Mouse (Mus musculus) kidney, postnatal 36 days (tissue): Measurements from ENCODE around the gene Catsperd.

ENCODE experiments used
- DNase-seq, 2 experiments: peaks; one replicate each; pipeline ENCODE4 v3.0.0; 2021 to 2022; ENCODE audit warnings: mixed read lengths in 2 of 2

Gene Catsperd

DNA sequence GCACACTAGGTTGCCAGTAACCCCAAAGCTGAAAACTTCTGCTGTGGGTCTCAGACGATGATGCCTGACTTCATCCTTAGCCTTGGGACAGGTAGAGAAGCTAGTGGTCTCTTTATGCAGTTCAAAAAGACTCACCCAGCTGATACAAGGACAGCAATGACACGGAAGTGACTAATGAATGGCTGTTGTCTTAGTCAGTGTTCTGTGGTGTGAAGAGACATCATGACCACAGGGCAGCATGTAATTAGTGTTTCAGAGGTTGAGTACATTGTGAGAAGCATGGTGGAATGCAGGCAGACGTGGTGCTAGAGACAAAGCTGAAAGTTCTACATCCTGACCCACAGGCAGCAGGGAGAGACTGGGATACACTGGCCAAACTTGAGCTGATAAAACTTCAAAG, 39.6 kb downstream of the Catsperd start:
- no peak for DNase-seq

DNA sequence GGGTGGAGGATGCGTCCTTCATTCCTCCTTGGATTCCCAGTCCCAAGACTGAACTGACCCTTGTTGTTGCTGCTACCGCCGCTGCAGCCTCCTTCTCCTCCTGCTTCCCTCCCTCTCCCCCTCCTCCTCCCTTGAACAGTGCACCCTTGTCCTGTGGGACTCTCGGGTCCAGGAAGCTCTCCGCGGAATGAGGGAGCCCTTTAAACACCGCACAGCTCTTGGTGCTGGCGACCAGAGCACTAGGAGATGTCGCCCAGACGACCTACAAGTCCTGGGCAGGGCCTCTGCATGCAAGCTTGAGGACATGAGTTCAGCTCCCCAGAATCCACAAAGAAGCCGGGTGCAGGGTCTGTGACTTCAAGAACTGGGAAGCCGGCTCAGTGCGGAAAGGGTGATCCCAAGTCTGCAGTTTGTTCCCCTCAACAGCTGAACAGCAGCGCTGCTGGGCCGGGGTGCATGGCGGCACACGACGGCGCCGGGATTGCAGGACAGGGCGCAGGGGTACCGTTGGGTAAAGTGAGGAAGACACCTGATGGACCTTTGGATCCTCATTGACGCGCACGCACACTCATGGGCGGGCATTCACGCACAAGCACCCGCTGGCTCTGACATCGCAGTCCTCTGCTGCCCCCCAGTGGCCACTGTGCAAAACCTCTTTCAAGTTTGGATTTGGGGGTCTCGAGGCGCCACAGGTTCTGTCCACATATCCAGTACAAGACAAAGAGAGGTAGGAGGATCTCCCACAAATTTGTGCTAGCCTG, 40.6 kb downstream of the Catsperd start:
- peak; percentile 82 to 96 for DNase-seq

GRCm38 (mm10) chr17:56669766-56670165, 41.8 kb downstream of the Catsperd start:
- no peak for DNase-seq

DNA sequence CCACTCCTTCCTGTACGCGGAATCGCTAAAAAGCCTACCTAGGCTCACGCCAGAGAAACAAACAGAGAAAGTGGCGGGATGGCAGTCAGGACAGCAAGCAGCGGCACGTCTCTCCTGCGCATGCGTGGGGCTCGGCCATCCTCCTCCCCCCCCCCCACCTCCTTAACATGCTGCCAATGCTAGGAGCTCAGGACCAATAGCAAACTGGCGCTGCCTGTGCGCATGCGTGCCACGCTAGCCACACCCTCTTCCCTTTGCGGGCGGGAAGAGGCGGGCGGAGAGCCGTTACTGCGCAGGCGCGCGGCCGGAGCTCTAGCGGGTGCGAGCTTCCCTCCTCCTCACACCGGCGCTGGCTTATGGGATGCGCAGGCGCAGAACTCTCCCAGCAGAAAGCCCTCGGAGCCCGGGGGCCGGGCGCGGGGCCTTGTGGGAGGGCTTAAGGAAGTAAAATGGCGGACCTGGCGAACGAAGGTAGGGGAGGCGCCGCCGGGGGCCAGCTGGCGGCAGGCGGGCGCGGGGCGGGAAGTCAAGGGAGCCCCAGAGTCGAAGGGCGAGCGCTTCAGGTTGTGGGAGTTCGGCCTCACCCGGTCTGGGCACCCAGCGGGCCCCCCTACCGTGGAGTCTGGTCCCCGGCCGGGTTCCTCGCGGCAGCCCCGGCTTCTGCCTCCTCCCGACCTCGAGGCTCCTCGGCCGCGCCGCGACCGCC, 45.2 kb downstream of the Catsperd start, which contains the start of gene Ranbp3:
TSS of gene Ranbp3 (plus strand) at position 354 of the 706 bp plus-strand sequence.
- peak; percentile 99 for DNase-seq

DNA sequence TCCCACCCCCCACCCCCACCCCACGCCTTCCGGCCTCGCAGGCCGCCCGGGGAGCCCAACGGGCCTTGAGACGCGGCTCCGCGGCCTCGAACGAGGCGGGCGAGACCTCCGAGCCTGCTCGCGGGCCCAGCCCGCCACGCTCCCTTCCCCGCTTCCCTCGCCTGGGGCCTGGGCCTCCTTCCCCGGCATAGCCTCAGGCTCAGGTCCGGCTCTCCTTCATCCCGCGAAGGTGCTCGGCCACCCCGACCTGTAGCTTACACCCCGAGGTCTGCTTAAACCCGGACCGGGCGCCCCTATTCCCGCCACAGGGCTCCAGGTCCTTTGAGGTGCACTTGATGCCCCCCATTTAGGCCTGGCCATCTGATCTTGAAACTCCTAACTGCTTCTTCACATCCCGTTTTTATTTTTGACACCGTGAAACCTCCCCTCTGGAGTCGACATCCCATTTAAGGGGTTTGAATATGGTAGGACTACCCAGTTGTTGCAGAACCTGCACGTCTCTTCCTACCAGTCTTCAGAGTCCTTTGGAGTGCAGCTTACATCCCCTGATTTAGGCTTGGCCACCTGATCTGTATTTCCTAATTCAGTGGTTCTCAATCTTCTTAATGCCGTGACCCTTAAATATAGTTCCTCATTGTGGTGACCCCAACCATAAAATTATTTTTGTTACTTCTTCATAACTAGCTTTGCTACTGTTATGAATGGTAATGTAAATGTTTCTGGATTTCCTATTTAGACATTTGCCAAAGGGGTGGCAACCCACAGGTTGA, 45.9 kb downstream of the Catsperd start:
- DNase-seq = no peak

DNA sequence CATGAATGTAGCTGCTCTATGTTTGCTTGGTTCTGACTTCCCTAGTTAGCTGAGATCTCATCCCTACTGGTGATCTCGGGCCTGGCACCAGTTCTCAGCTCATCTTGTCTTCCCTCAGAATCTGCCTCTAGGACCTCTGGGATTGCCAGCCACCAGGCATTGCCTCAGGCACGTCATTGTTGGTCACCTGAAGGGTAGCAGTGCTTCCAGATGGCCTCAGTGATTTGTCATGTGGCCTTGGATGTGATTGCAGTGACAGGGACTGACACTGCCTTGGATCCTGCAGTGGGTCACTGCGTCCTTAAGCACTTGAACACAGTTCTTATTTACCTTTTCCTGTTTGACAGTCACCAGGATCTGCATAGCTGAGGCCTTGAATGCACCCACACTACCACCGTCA, 53.8 kb downstream of the Catsperd start:
- DNase-seq = no peak

DNA sequence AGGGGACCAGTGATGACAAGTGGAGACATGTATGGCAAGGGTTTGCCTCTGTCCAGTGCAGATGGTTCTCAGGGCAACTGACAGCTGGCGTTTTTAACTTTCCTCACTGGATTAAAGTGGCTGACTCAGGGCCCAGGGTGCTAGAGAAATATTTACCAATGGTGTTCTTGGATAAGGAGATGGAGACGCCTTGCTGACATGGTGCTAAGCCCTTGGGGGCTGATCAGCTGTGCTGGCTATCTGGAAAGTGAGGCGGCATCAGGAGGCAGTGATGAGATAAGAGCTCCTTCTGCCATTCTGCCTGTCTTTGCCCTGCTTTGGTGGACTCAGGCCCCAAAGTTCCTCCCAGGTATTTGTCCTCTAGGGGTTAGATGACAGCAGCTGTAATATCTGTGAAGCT, 54.9 kb downstream of the Catsperd start:
- DNase-seq = peak in 1 of 2 experiments; percentile 4

DNA sequence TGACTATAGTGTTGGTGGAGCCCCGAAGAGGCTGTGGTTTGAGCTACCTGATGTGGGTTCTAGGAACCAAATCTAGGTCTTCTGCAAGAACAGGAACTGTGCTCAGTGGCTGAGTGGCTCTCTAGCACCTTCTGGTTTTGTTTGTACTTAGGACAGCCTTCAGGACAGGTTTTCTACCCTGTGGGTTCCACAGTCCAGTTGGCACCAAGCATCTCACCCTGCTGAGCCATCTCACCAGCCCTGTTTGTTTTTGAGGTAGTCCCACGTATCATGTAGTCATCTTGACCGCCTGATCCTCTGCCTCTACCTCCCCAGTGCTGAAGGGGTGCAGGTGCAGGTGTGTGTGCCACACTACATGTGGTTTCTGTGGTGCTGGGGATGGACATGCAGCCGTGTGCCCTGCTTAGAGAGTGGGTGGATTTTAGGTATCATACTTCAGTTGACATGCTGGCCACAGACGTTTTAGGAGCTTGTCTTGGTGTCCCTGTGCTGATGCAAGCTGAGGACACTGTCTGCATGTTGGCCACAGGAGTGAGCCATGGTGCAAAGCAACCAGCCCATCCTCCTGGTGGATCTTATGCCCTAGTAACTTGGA, 55.7 kb downstream of the Catsperd start:
- DNase-seq = peak; percentile 19 to 26

DNA sequence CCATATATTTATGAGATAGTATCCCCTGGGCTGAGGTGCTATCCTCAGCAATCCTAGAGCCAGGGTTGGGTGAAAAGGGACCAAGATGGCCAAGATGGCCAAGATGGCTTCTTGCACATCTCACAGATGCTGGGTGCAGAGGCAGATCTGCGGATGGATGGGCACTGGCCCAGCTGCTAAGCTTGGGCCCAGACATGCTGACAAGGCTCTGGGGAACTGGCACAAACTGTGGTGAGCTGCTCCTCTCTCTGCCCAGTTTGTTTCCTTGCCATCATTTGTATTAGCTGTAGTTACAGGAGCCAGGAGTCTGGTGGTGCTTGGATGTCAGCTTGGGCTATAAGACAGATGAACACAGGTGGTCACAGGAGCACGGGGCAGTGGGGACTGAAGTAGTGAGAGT, 56.7 kb downstream of the Catsperd start:
- DNase-seq = no peak

- DNase-seq = no peak
Measured at GRCm38 (mm10) chr17:56686801-56687200, 58.9 kb downstream of the Catsperd start.

DNA sequence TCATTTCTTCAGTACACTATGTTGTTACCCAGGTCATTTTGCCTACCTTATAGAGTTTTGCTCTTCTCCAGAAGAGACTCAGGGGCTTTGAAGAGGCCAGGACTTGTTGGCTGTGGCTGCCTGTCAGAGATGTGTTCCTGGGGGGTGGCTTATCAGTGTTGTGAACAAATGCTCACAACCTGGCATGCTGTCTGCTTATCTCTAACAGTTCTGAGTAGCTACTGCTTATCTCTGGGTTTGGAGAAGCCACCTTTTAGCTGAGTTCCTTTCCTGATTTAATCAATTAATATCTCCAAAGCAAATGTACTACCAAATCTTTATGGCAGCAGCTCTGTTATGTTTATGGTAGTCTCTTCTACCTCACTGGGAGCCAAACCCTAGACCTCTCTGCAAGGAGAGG, 60.1 kb downstream of the Catsperd start:
- no peak for DNase-seq

GRCm38 (mm10) chr17:56688689-56689088, 60.7 kb downstream of the Catsperd start:
- DNase-seq = no peak

DNA sequence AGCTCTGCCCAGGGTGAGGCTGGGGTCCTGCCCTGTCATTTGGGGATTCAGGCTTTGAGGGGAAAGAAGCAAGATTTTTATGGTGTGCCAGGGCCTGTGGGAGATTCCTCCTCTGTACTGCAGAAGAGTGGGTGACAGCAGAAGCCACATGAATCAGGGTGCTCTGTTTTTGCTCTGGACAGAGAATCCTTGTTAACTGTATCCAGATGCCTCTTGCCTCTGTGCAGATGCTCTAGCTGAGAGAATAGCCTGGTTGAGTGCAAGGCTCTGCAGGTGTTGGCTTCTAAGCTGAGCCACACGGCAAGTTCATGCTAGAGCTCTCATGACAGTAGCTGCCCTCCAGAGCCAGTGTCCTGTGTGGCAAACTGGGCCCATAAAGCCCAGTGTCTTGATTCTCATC, 65.5 kb downstream of the Catsperd start:
- no peak for DNase-seq

DNA sequence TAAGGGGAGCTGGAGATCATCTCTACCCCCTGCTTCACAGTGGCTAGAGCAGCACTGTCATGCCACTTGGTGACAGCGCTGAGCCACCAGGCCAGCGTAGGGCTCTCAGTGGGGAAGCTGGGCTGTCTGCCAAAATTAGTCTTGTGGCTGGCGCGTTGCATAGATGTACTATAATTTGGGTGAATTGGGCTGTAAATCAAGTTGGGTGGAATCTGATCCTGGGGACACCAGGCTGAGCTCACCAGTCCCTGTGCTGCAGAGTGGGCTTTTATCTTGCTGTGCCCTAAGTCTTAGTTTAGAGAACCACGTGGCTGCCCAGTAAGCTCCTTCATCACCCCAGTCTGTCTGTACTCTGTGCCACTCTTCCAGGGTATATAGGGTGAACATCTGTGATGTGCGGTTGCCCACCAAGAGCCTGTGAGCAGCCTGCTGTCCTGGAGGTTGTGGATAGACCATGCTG, 65.9 kb downstream of the Catsperd start:
- peak; percentile 55 to 67 for DNase-seq

- DNase-seq = no peak
Measured at GRCm38 (mm10) chr17:56700451-56700850, 72.5 kb downstream of the Catsperd start.

DNA sequence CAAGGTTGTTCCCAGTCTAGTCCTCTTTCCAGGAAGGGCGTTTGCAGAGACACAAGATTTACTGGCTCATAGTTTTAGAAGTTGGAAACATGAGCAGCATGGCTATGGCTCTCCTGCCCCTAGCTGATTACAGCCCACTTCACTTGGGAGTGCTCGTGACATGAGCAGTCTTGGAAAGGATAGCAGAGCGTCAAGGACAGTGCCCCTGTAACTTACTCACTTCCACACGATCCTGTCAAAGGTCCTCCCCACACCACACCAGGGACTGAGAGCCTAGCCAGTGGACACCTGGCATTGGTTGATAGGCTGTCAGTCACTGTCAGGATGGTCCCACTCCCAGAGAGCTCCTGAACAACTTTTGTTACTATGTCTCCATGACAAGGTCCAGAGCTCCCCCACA, 75.1 kb downstream of the Catsperd start:
- no peak for DNase-seq

DNA sequence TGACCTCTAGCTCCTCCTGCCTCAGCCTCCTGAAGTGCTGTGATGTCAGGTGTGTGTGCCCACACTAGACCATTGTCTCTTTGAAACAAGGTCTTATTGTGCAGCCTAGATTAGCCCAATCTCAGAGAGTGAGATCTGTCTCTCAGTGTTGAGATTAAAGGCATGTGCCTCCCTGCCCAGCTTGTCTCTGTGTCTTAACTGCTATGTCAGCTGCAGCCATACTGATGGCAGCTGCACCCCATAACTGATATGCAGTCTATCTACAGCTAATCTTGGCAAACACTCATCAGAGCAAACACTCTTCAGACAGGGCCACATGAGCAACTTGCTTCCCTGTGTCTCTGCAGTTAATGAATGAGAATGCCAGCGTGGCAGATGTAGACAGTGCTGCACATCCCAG, 78.6 kb downstream of the Catsperd start:
- no peak for DNase-seq

GRCm38 (mm10) chr17:56708692-56709091, 80.7 kb downstream of the Catsperd start:
- DNase-seq = no peak

- DNase-seq = no peak
Measured at GRCm38 (mm10) chr17:56709708-56710107, 81.8 kb downstream of the Catsperd start.
